ENCODE assay signal across 8 mouse cellular contexts in genomic region chr4:33466970-33467399, GRCm38 (mm10).
DNase-seq lines count a peak whose midpoint lies in the region; ATAC-seq and TF ChIP-seq lines count a peak whose summit lies in the region.

No protein-coding gene starts in this region.

- no peak overlapping the region for H3K4me3 ChIP-seq in lung, embryonic 15.5 days
- H3K4me3 ChIP-seq in intestine, embryonic 16.5 days (ENCODE audit: low read length), result no peak overlapping the region
- no peak overlapping the region for H3K4me3 ChIP-seq in stomach, embryonic 14.5 days (ENCODE audit: low read depth, low read length)
- H3K4me3 ChIP-seq in kidney, adult 2 months (ENCODE audit: insufficient read depth, low read depth, low read length), result no peak overlapping the region
- no peak overlapping the region for H3K4me3 ChIP-seq in hindbrain, embryonic 10.5 days

- TF ChIP-seq POLR2A in kidney, adult 2 months (IDR thresholded peaks at IDR 0.05; ENCODE audit: low read depth, low read length), result no peak

- peak; percentile 57; the same call in 1 of the 2 replicates for ATAC-seq in lung, embryonic 15.5 days (ENCODE audit: borderline replicate concordance, extremely low read depth, low FRiP score, low TSS enrichment)
- peak; percentile 86 for ATAC-seq in intestine, embryonic 16.5 days
- ATAC-seq in stomach, embryonic 14.5 days (ENCODE audit: insufficient number of reproducible peaks, insufficient read depth, low FRiP score, low read depth), result peak; percentile 74; the same call in 1 of the 2 replicates

- DNase-seq in lung, adult 18-20 months, result no peak
- peak; percentile 26 for DNase-seq in adipocyte (ENCODE audit: low spot score)
- no peak for DNase-seq in kidney, adult 2 months
- DNase-seq in cerebellum, adult 9-11 months, result no peak
- no peak for DNase-seq in hindbrain, embryonic 10.5 days (ENCODE audit: low spot score)

- no peak overlapping the region for H3K4me2 ChIP-seq in lung, embryonic 15.5 days
- H3K4me2 ChIP-seq in intestine, embryonic 16.5 days (ENCODE audit: low read depth, low read length), result no peak overlapping the region
- H3K4me2 ChIP-seq in stomach, embryonic 14.5 days (replicated peaks; ENCODE audit: low read depth, low read length), result no peak overlapping the region

- no peaks in the 10 kb centered on the region for H3K27me3 ChIP-seq in lung, embryonic 15.5 days
- H3K27me3 ChIP-seq in intestine, embryonic 16.5 days (replicated peaks; ENCODE audit: control insufficient read depth, insufficient read depth, low read length), result no peaks in the 10 kb centered on the region
- no peaks in the 10 kb centered on the region for H3K27me3 ChIP-seq in stomach, embryonic 14.5 days (ENCODE audit: control insufficient read depth, insufficient read depth, low read length)
- H3K27me3 ChIP-seq in kidney, adult 2 months (replicated peaks; ENCODE audit: control insufficient read depth, insufficient read depth, low read length), result no peaks in the 10 kb centered on the region
- H3K27me3 ChIP-seq in hindbrain, embryonic 10.5 days (ENCODE audit: insufficient read depth, poor library complexity, severe bottlenecking), result no peaks in the 10 kb centered on the region

- no peaks in the 10 kb centered on the region for H3K36me3 ChIP-seq in lung, embryonic 15.5 days
- no peaks in the 10 kb centered on the region for H3K36me3 ChIP-seq in intestine, embryonic 16.5 days (ENCODE audit: control insufficient read depth, insufficient read depth, low read length)
- H3K36me3 ChIP-seq in stomach, embryonic 14.5 days (ENCODE audit: control insufficient read depth, insufficient read depth, low read length), result peaks cover 4% of the 10 kb centered on the region; the same call in 1 of the 2 replicates
- no peaks in the 10 kb centered on the region for H3K36me3 ChIP-seq in kidney, adult 2 months (ENCODE audit: control insufficient read depth, insufficient read depth, low read length)
- peaks cover 16% of the 10 kb centered on the region for H3K36me3 ChIP-seq in hindbrain, embryonic 10.5 days

- H3K27ac ChIP-seq in lung, embryonic 15.5 days, result no peak overlapping the region
- no peak overlapping the region for H3K27ac ChIP-seq in intestine, embryonic 16.5 days (ENCODE audit: low read length)
- no peak overlapping the region for H3K27ac ChIP-seq in stomach, embryonic 14.5 days (ENCODE audit: low read length)
- no peak overlapping the region for H3K27ac ChIP-seq in kidney, adult 2 months (ENCODE audit: insufficient read depth, low read depth, low read length)
- no peak overlapping the region for H3K27ac ChIP-seq in hindbrain, embryonic 10.5 days

- 0 out of 2 replicates have a peak, but pooled peaks cover 3% of the 10 kb centered on the region for H3K4me1 ChIP-seq in lung, embryonic 15.5 days
- no peaks in the 10 kb centered on the region for H3K4me1 ChIP-seq in intestine, embryonic 16.5 days (ENCODE audit: control insufficient read depth, insufficient read depth, low read length)
- H3K4me1 ChIP-seq in stomach, embryonic 14.5 days (ENCODE audit: control insufficient read depth, insufficient read depth, low read length), result no peaks in the 10 kb centered on the region
- H3K4me1 ChIP-seq in kidney, adult 2 months (ENCODE audit: control insufficient read depth, insufficient read depth, low read length), result no peaks in the 10 kb centered on the region
- no peaks in the 10 kb centered on the region for H3K4me1 ChIP-seq in hindbrain, embryonic 10.5 days (replicated peaks)

- H3K9me3 ChIP-seq in lung, embryonic 15.5 days, result no peaks in the 10 kb centered on the region
- no peaks in the 10 kb centered on the region for H3K9me3 ChIP-seq in intestine, embryonic 16.5 days (ENCODE audit: control insufficient read depth, low read length)
- H3K9me3 ChIP-seq in stomach, embryonic 14.5 days (ENCODE audit: control insufficient read depth, low read depth, low read length), result no peaks in the 10 kb centered on the region
- no peaks in the 10 kb centered on the region for H3K9me3 ChIP-seq in hindbrain, embryonic 10.5 days

- TF ChIP-seq CTCF in kidney, adult 2 months (conservative IDR thresholded peaks at IDR 0.05; ENCODE audit: insufficient read depth, insufficient read length, low read depth, low read length), result no peak

- 69% methylated on average over 2 of the region's 2 CpGs for WGBS in lung, embryonic 15.5 days
- 75% methylated on average over 2 of the region's 2 CpGs for WGBS in intestine, embryonic 16.5 days
- WGBS in stomach, embryonic 14.5 days, result 59% methylated on average over 2 of the region's 2 CpGs
- 73% methylated on average over 2 of the region's 2 CpGs for WGBS in kidney, adult 2 months
- 95% methylated on average over 2 of the region's 2 CpGs for WGBS in hindbrain, embryonic 10.5 days

- H3K9ac ChIP-seq in lung, embryonic 15.5 days, result no peak overlapping the region
- no peak overlapping the region for H3K9ac ChIP-seq in intestine, embryonic 16.5 days (ENCODE audit: low read depth, low read length)
- no peak overlapping the region for H3K9ac ChIP-seq in stomach, embryonic 14.5 days (replicated peaks; ENCODE audit: low read depth, low read length)
